Comparison of ENCODE assay signal across 20 mouse cellular contexts in genomic region chr7:73881252-73882042, GRCm38 (mm10).
DNase-seq lines count a peak whose midpoint lies in the region; ATAC-seq lines count a peak whose summit lies in the region.
"Had no signal": no experiment of that assay in that cellular context is flagged by ENCODE, and none has a peak within 500 bp of the region (broad histone marks: within the 10 kb centered on the region; RNA-seq: fewer than 3 reads in every experiment).

No protein-coding gene starts in this region.

- H3K36me3 ChIP-seq in forebrain, embryonic 16.5 days (ENCODE audit: control insufficient read depth, insufficient read depth), result no peaks in the 10 kb centered on the region
- no peaks in the 10 kb centered on the region for H3K36me3 ChIP-seq in forebrain, embryonic 11.5 days (ENCODE audit: control insufficient read depth, insufficient read depth, low read length)
- no peaks in the 10 kb centered on the region for H3K36me3 ChIP-seq in midbrain, embryonic 13.5 days
- no peaks in the 10 kb centered on the region for H3K36me3 ChIP-seq in midbrain, embryonic 11.5 days (ENCODE audit: control insufficient read depth, insufficient read depth, low read length)
- no peaks in the 10 kb centered on the region for H3K36me3 ChIP-seq in limb, embryonic 10.5 days
- H3K36me3 ChIP-seq in midbrain, embryonic 16.5 days (ENCODE audit: control insufficient read depth, insufficient read depth, low read length), result no peaks in the 10 kb centered on the region
- H3K36me3 ChIP-seq: embryonic facial prominence, embryonic 10.5 days; heart, embryonic 15.5 days had no signal

- no peak overlapping the region for H3K4me2 ChIP-seq in forebrain, embryonic 16.5 days (ENCODE audit: low read length)
- H3K4me2 ChIP-seq in forebrain, embryonic 11.5 days (ENCODE audit: low read depth, low read length, severe bottlenecking), result no peak overlapping the region
- no peak overlapping the region for H3K4me2 ChIP-seq in midbrain, embryonic 13.5 days (replicated peaks)
- H3K4me2 ChIP-seq in midbrain, embryonic 11.5 days, result no peak overlapping the region
- H3K4me2 ChIP-seq in midbrain, embryonic 16.5 days (ENCODE audit: low read length), result no peak overlapping the region
- H3K4me2 ChIP-seq: heart, embryonic 11.5 days; heart, embryonic 15.5 days had no signal

- H3K27ac ChIP-seq in forebrain, embryonic 16.5 days (ENCODE audit: low read length), result no peak overlapping the region
- no peak overlapping the region for H3K27ac ChIP-seq in forebrain, embryonic 11.5 days (ENCODE audit: low read depth, low read length)
- H3K27ac ChIP-seq in midbrain, embryonic 13.5 days, result 0 out of 2 replicates have a peak overlapping the region, but pooled peaks have one; percentile 30
- H3K27ac ChIP-seq in midbrain, embryonic 11.5 days (ENCODE audit: low read depth, low read length), result no peak overlapping the region
- no peak overlapping the region for H3K27ac ChIP-seq in limb, embryonic 10.5 days
- H3K27ac ChIP-seq in midbrain, embryonic 16.5 days (ENCODE audit: low read length), result peak overlapping the region; percentile 18; the same call in 1 of the 2 replicates
- H3K27ac ChIP-seq: embryonic facial prominence, embryonic 10.5 days; heart, adult 2 months; heart, embryonic 15.5 days had no signal

- H3K9ac ChIP-seq in forebrain, embryonic 16.5 days (replicated peaks; ENCODE audit: low read depth, low read length), result no peak overlapping the region
- H3K9ac ChIP-seq in forebrain, embryonic 11.5 days (ENCODE audit: low read length), result no peak overlapping the region
- no peak overlapping the region for H3K9ac ChIP-seq in midbrain, embryonic 13.5 days (replicated peaks)
- no peak overlapping the region for H3K9ac ChIP-seq in midbrain, embryonic 11.5 days (ENCODE audit: low read length)
- no peak overlapping the region for H3K9ac ChIP-seq in midbrain, embryonic 16.5 days (ENCODE audit: low read depth, low read length)
- H3K9ac ChIP-seq: heart, embryonic 15.5 days had no signal

- no peaks in the 10 kb centered on the region for H3K27me3 ChIP-seq in forebrain, embryonic 16.5 days (replicated peaks; ENCODE audit: control insufficient read depth, insufficient read depth, low read length)
- no peaks in the 10 kb centered on the region for H3K27me3 ChIP-seq in forebrain, embryonic 11.5 days (ENCODE audit: control insufficient read depth, insufficient read depth, low read length)
- no peaks in the 10 kb centered on the region for H3K27me3 ChIP-seq in midbrain, embryonic 13.5 days
- no peaks in the 10 kb centered on the region for H3K27me3 ChIP-seq in midbrain, embryonic 11.5 days (ENCODE audit: control insufficient read depth, insufficient read depth, low read length)
- no peaks in the 10 kb centered on the region for H3K27me3 ChIP-seq in limb, embryonic 10.5 days (ENCODE audit: low read depth, poor library complexity, severe bottlenecking)
- no peaks in the 10 kb centered on the region; the same call in 1 of the 2 replicates for H3K27me3 ChIP-seq in midbrain, embryonic 16.5 days (ENCODE audit: control insufficient read depth, insufficient read depth, low read depth, low read length)
- H3K27me3 ChIP-seq: heart, embryonic 15.5 days; Patski had no signal

- H3K4me3 ChIP-seq in forebrain, embryonic 16.5 days (replicated peaks; ENCODE audit: low read length), result no peak overlapping the region
- no peak overlapping the region for H3K4me3 ChIP-seq in forebrain, embryonic 11.5 days (ENCODE audit: low read depth, low read length)
- no peak overlapping the region for H3K4me3 ChIP-seq in midbrain, embryonic 13.5 days (replicated peaks)
- H3K4me3 ChIP-seq in midbrain, embryonic 11.5 days (ENCODE audit: low read depth, low read length), result no peak overlapping the region
- H3K4me3 ChIP-seq in limb, embryonic 10.5 days, result no peak overlapping the region
- H3K4me3 ChIP-seq in midbrain, embryonic 16.5 days (ENCODE audit: low read depth, low read length), result no peak overlapping the region
- H3K4me3 ChIP-seq: embryonic facial prominence, embryonic 10.5 days; heart, adult 2 months; heart, embryonic 15.5 days had no signal

- no peak for DNase-seq in forebrain, embryonic 11.5 days (ENCODE audit: low spot score)
- DNase-seq in midbrain, embryonic 11.5 days (ENCODE audit: low spot score, missing footprints), result no peak
- DNase-seq in limb, embryonic 10.5 days (ENCODE audit: low spot score), result peak; percentile 15
- DNase-seq in thymus, postnatal 36 days, result no peak
- DNase-seq in lung, postnatal 10 days, result no peak
- DNase-seq: adrenal gland, postnatal 14 days; cerebellum, adult 2 months; cerebellum, postnatal 10 days; gastrocnemius, postnatal 10 days; heart, adult 2 months; heart, postnatal 14 days had no signal

- no peaks in the 10 kb centered on the region for H3K9me3 ChIP-seq in forebrain, embryonic 16.5 days (ENCODE audit: control insufficient read depth, low read length)
- no peaks in the 10 kb centered on the region for H3K9me3 ChIP-seq in forebrain, embryonic 11.5 days (ENCODE audit: control insufficient read depth, low read length)
- no peaks in the 10 kb centered on the region for H3K9me3 ChIP-seq in midbrain, embryonic 13.5 days
- no peaks in the 10 kb centered on the region for H3K9me3 ChIP-seq in midbrain, embryonic 11.5 days (ENCODE audit: control insufficient read depth, low read length)
- H3K9me3 ChIP-seq in limb, embryonic 10.5 days (replicated peaks), result no peaks in the 10 kb centered on the region
- H3K9me3 ChIP-seq in midbrain, embryonic 16.5 days (replicated peaks; ENCODE audit: control insufficient read depth, low read length, poor library complexity, severe bottlenecking), result no peaks in the 10 kb centered on the region
- H3K9me3 ChIP-seq: embryonic facial prominence, embryonic 10.5 days; heart, embryonic 15.5 days had no signal

- WGBS in forebrain, embryonic 16.5 days, result 67% methylated on average over 13 of the region's 13 CpGs
- WGBS in forebrain, embryonic 11.5 days, result 88% methylated on average over 13 of the region's 13 CpGs
- 72% methylated on average over 13 of the region's 13 CpGs for WGBS in midbrain, embryonic 13.5 days
- 92% methylated on average over 13 of the region's 13 CpGs for WGBS in midbrain, embryonic 11.5 days
- WGBS in limb, embryonic 10.5 days, result 94% methylated on average over 13 of the region's 13 CpGs
- 72% methylated on average over 13 of the region's 13 CpGs for WGBS in midbrain, embryonic 16.5 days

- H3K4me1 ChIP-seq in forebrain, embryonic 16.5 days (replicated peaks; ENCODE audit: control insufficient read depth, insufficient read depth, low read length), result no peaks in the 10 kb centered on the region
- no peaks in the 10 kb centered on the region for H3K4me1 ChIP-seq in forebrain, embryonic 11.5 days (replicated peaks; ENCODE audit: control insufficient read depth, insufficient read depth, low read length)
- H3K4me1 ChIP-seq in midbrain, embryonic 13.5 days (replicated peaks), result no peaks in the 10 kb centered on the region
- no peaks in the 10 kb centered on the region for H3K4me1 ChIP-seq in midbrain, embryonic 11.5 days (ENCODE audit: control insufficient read depth, insufficient read depth, low read length)
- H3K4me1 ChIP-seq in limb, embryonic 10.5 days, result peaks cover 4% of the 10 kb centered on the region; the same call in 1 of the 2 replicates
- no peaks in the 10 kb centered on the region for H3K4me1 ChIP-seq in midbrain, embryonic 16.5 days (ENCODE audit: control insufficient read depth, insufficient read depth, low read length)
- H3K4me1 ChIP-seq: heart, embryonic 15.5 days had no signal

- ATAC-seq in forebrain, embryonic 16.5 days, result peak; percentile 15; the same call in 1 of the 2 replicates
- no peak for ATAC-seq in forebrain, embryonic 11.5 days (replicated peaks; ENCODE audit: low FRiP score)
- ATAC-seq in midbrain, embryonic 13.5 days, result peak; percentile 50; the same call in 1 of the 2 replicates
- ATAC-seq in midbrain, embryonic 11.5 days (ENCODE audit: low FRiP score), result no peak
- ATAC-seq in midbrain, embryonic 16.5 days, result peak; percentile 66
- ATAC-seq: activated CD4-positive, CD25-positive, alpha-beta regulatory T cell, adult 4 months; intestine, embryonic 16.5 days; Patski had no signal

Comparison
In these comparisons a context has a peak if more than half of its experiments do, and no peak if none do; other contexts are left out.
1. ATAC-seq: peak in forebrain, embryonic 16.5 days (single experiment), midbrain, embryonic 13.5 days (single experiment) and midbrain, embryonic 16.5 days (single experiment); none in forebrain, embryonic 11.5 days (single experiment) and midbrain, embryonic 11.5 days (single experiment).
2. H3K27ac ChIP-seq: peak in midbrain, embryonic 13.5 days (single experiment) and midbrain, embryonic 16.5 days (single experiment); none in forebrain, embryonic 16.5 days (single experiment), forebrain, embryonic 11.5 days (single experiment), midbrain, embryonic 11.5 days (single experiment) and limb, embryonic 10.5 days (single experiment).